Mouse (Mus musculus) liver, embryonic 14.5 days (tissue): ENCODE measurements around the gene Urb1. TPM values are rescaled to one million over a fixed set of nuclear protein-coding genes. Genes with fewer than 3 reads are reported as not detected.

Source experiments
- ATAC-seq: fragments of 200-750 bp; cut with Nextera tagmentation; 2 replicates; pipeline ENCODE4 v1.8.0; 2017; ENCODE audit warnings: moderate number of reproducible peaks, mild to moderate bottlenecking, moderate library complexity; ENCODE audit not compliant: insufficient read depth
- DNase-seq, 3 experiments: peaks; one replicate each; pipeline ENCODE4 v3.0.0-alpha.2; 2012 to 2013; ENCODE audit warnings: low read depth in 3 of 3, low spot score in 3 of 3
- H3K27ac ChIP-seq: fragments of 300-500 bp; sonication (generic); 2 replicates; pipeline ENCODE4 v1.5.1; 2014; ENCODE audit warnings: moderate library complexity, mild to moderate bottlenecking, control low read depth, inconsistent platforms
- H3K27me3 ChIP-seq: fragments of 300-500 bp; sonication (generic); 2 replicates; pipeline ENCODE4 v1.6.1; 2014; ENCODE audit warnings: mild to moderate bottlenecking, low read length, moderate library complexity; ENCODE audit not compliant: control insufficient read depth, insufficient read depth
- H3K36me3 ChIP-seq: fragments of 300-500 bp; sonication (generic); replicated peaks from 2 replicates; pipeline ENCODE4 v1.6.1; 2014; ENCODE audit warnings: low read depth; ENCODE audit not compliant: control insufficient read depth, insufficient read depth
- H3K4me1 ChIP-seq, 2 experiments: fragments of 200-500 bp in 1 of 2; fragments of 300-500 bp in 1 of 2; sonication (generic) in 1 of 2; replicated peaks; 2 replicates each; pipeline ENCODE4 v1.6.1; 2012 to 2014; ENCODE audit warnings: antibody characterized with exemption in 1 of 2, inconsistent platforms in 1 of 2, low read length in 1 of 2; ENCODE audit not compliant: control insufficient read depth in 2 of 2, insufficient read depth in 2 of 2
- H3K4me2 ChIP-seq: fragments of 300-500 bp; sonication (generic); 2 replicates; pipeline ENCODE4 v1.6.1; 2014; ENCODE audit warnings: low read depth, mild to moderate bottlenecking, control low read depth, moderate library complexity
- H3K4me3 ChIP-seq, 2 experiments: fragments of 200-500 bp in 1 of 2; fragments of 300-500 bp in 1 of 2; sonication (generic) in 1 of 2; 2 replicates each; pipeline ENCODE4 v1.5.1; 2012 to 2014; ENCODE audit warnings: low read depth in 2 of 2, low read length in 2 of 2, mild to moderate bottlenecking in 2 of 2, control low read depth in 1 of 2, inconsistent platforms in 1 of 2, moderate library complexity in 1 of 2; ENCODE audit not compliant: insufficient read depth in 1 of 2
- H3K9ac ChIP-seq: fragments of 300-500 bp; sonication (generic); replicated peaks from 2 replicates; pipeline ENCODE4 v1.6.1; 2014; ENCODE audit warnings: mild to moderate bottlenecking, control low read depth, moderate library complexity
- H3K9me3 ChIP-seq: fragments of 300-500 bp; sonication (generic); 2 replicates; pipeline ENCODE4 v1.6.1; 2016; ENCODE audit warnings: low read length, mixed read lengths; ENCODE audit not compliant: control insufficient read depth
- CTCF ChIP-seq: IDR thresholded peaks from 2 replicates; pipeline ENCODE4 v1.5.1; 2016; ENCODE audit warnings: antibody characterized with exemption, low read depth, control low read depth
- EP300 ChIP-seq: IDR thresholded peaks from 2 replicates; pipeline ENCODE4 v1.6.1; 2016; ENCODE audit warnings: antibody characterized with exemption, low read depth
- WGBS: fragments of 180-500 bp; shearing (Covaris S2); extraction: QIAGEN DNeasy Blood & Tissue Kit; methylation state at CpG from one replicate; pipeline ENCODE4 v1.1.7; 2014; ENCODE audit not compliant: insufficient replicate concordance; 5-methylcytosine and 5-hydroxymethylcytosine counted together
- polyA plus RNA-seq, 2 experiments: library from polyadenylated mRNA; depleted of rRNA in 1 of 2; stranded (reverse) in 1 of 2; unstranded in 1 of 2; fragments of >200 nt; fragmentation: Nextera tagmentation in 1 of 2; extraction: Ambion mirVana in 1 of 2; gene quantifications; 2 replicates each; pipeline versions ENCODE4 v1.2.1 to v1.2.3; 2012 to 2014

Urb1 gene
- polyA plus RNA-seq, 2 experiments = 3.6 to 5.0 TPM

GRCm38 (mm10) chr16:90837431-90837830 is 27.2 kb upstream of the Urb1 start:
- ATAC-seq (no peak), DNase-seq (no peak)
- no peak for TF ChIP-seq EP300
- no peak for TF ChIP-seq CTCF
- Histone ChIP-seq H3K4me2 (no peak overlapping the region), H3K36me3 (no peaks in the 10 kb centered on the region), H3K9me3 (no peaks in the 10 kb centered on the region), H3K4me1 (no peaks in the 10 kb centered on the region), H3K9ac (no peak overlapping the region), H3K27ac (no peak overlapping the region), H3K4me3 (no peak overlapping the region), H3K27me3 (peaks cover 16% of the 10 kb centered on the region)
- 48% methylated on average over 8 of the region's 8 CpGs for WGBS

GRCm38 (mm10) chr16:90833041-90833791 is 23.0 kb upstream of the Urb1 start:
- Histone ChIP-seq H3K9me3 (no peaks in the 10 kb centered on the region), H3K4me2 (no peak overlapping the region), H3K36me3 (no peaks in the 10 kb centered on the region), H3K9ac (no peak overlapping the region), H3K27me3 (peaks cover 40% of the 10 kb centered on the region), H3K4me3 (no peak overlapping the region), H3K4me1 (peaks cover 10 to 11% of the 10 kb centered on the region in 2 experiments), H3K27ac (no peak overlapping the region)
- no peak for DNase-seq
- no peak for ATAC-seq
- no peak for TF ChIP-seq EP300
- no peak for TF ChIP-seq CTCF
- 38% methylated on average over 9 of the region's 9 CpGs for WGBS

GRCm38 (mm10) chr16:90832495-90832894 is 22.3 kb upstream of the Urb1 start:
- Histone ChIP-seq H3K4me3 (no peak overlapping the region), H3K27me3 (peaks cover 42% of the 10 kb centered on the region), H3K4me2 (no peak overlapping the region), H3K27ac (no peak overlapping the region), H3K4me1 (peaks cover 10 to 11% of the 10 kb centered on the region in 2 experiments), H3K36me3 (no peaks in the 10 kb centered on the region), H3K9ac (no peak overlapping the region), H3K9me3 (no peaks in the 10 kb centered on the region)
- TF ChIP-seq CTCF (no peak), EP300 (no peak)
- DNase-seq (no peak), ATAC-seq (no peak)
- 50% methylated on average over 6 of the region's 6 CpGs for WGBS

- Histone ChIP-seq H3K4me3 (no peak overlapping the region), H3K27me3 (peaks cover 42% of the 10 kb centered on the region), H3K4me1 (peaks cover 10 to 11% of the 10 kb centered on the region in 2 experiments), H3K9me3 (no peaks in the 10 kb centered on the region), H3K4me2 (peak overlapping the region; percentile 89; the same call in 1 of the 2 replicates), H3K36me3 (no peaks in the 10 kb centered on the region), H3K27ac (no peak overlapping the region), H3K9ac (no peak overlapping the region)
- TF ChIP-seq CTCF (no peak), EP300 (no peak)
- ATAC-seq (no peak), DNase-seq (no peak)
- WGBS = 22% methylated on average over 15 of the region's 15 CpGs
Measured at GRCm38 (mm10) chr16:90831676-90832075, 21.5 kb upstream of the Urb1 start.

GRCm38 (mm10) chr16:90830686-90831439 is 20.6 kb upstream of the Urb1 start:
- Histone ChIP-seq H3K9ac (peak overlapping the region; percentile 47), H3K4me2 (peak overlapping the region; percentile 89), H3K36me3 (no peaks in the 10 kb centered on the region), H3K27me3 (peaks cover 42% of the 10 kb centered on the region), H3K4me3 (peak overlapping the region; percentile 55 to 62), H3K27ac (no peak overlapping the region), H3K4me1 (peaks cover 10 to 11% of the 10 kb centered on the region in 2 experiments), H3K9me3 (no peaks in the 10 kb centered on the region)
- no peak for DNase-seq
- ATAC-seq = peak; percentile 56
- TF ChIP-seq CTCF (no peak), EP300 (no peak)
- 1% methylated on average over 67 of the region's 67 CpGs for WGBS
